Mouse (Mus musculus): ENCODE measurements at regions not wholly inside any gene's neighbourhood (a gene's known extent, or its start where the extent isn't known, plus 50 kb on each side); places are given as distances from the start of the nearest gene placed in this dataset.
A peak's percentile ranks its signal among the peaks of the same experiment; 100 is the strongest.

- Histone ChIP-seq H3K9ac (no peak overlapping the region), H3K27me3 (no peaks in the 10 kb centered on the region), H3K4me2 (no peak overlapping the region), H3K27ac (no peak overlapping the region), H3K9me3 (no peaks in the 10 kb centered on the region), H3K36me3 (replicated peaks) (no peaks in the 10 kb centered on the region), H3K4me1 (no peaks in the 10 kb centered on the region), H3K4me3 (replicated peaks) (no peak overlapping the region)
- no peak for ATAC-seq (ENCODE audit: low FRiP score)
- 75% methylated on average over 3 of the region's 3 CpGs for WGBS
Measured at GRCm38 (mm10) chr6:89215021-89215420, 147.4 kb downstream of the Plxna1 start.

- Histone ChIP-seq H3K36me3 (replicated peaks) (no peaks in the 10 kb centered on the region), H3K4me3 (replicated peaks) (peak overlapping the region; percentile 19), H3K27me3 (peaks cover 5% of the 10 kb centered on the region; the same call in 1 of the 2 replicates), H3K9ac (peak overlapping the region; percentile 40; the same call in 1 of the 2 replicates), H3K4me1 (peaks cover 49% of the 10 kb centered on the region), H3K9me3 (no peaks in the 10 kb centered on the region), H3K27ac (peak overlapping the region; percentile 78), H3K4me2 (peak overlapping the region; percentile 51)
- ATAC-seq (ENCODE audit: low FRiP score) = peak; percentile 62
- 17% methylated on average over 27 of the region's 27 CpGs for WGBS
Measured at GRCm38 (mm10) chr6:89235416-89236075, 126.9 kb downstream of the Plxna1 start.

- no peak for ATAC-seq (ENCODE audit: low FRiP score)
- H3K4me3 ChIP-seq (replicated peaks) = no peak overlapping the region
- 9% methylated on average over 8 of the region's 8 CpGs for WGBS
- H3K36me3 ChIP-seq (replicated peaks) = no peaks in the 10 kb centered on the region
- peaks cover 49% of the 10 kb centered on the region for H3K4me1 ChIP-seq
- peak overlapping the region; percentile 51; the same call in 1 of the 2 replicates for H3K4me2 ChIP-seq
- peaks cover 5% of the 10 kb centered on the region; the same call in 1 of the 2 replicates for H3K27me3 ChIP-seq
- no peak overlapping the region for H3K9ac ChIP-seq
- peak overlapping the region; percentile 78 for H3K27ac ChIP-seq
- H3K9me3 ChIP-seq = no peaks in the 10 kb centered on the region
Measured at GRCm38 (mm10) chr6:89236226-89236625, 126.2 kb downstream of the Plxna1 start.

- Histone ChIP-seq H3K27ac (peak overlapping the region; percentile 78), H3K9me3 (no peaks in the 10 kb centered on the region), H3K4me3 (replicated peaks) (no peak overlapping the region), H3K4me2 (no peak overlapping the region), H3K27me3 (peaks cover 5% of the 10 kb centered on the region; the same call in 1 of the 2 replicates), H3K4me1 (peaks cover 51% of the 10 kb centered on the region), H3K36me3 (replicated peaks) (no peaks in the 10 kb centered on the region), H3K9ac (no peak overlapping the region)
- 85% methylated on average over 10 of the region's 10 CpGs for WGBS
- ATAC-seq (ENCODE audit: low FRiP score) = peak; percentile 41
Measured at GRCm38 (mm10) chr6:89236892-89237646, 125.4 kb downstream of the Plxna1 start.

GRCm38 (mm10) chr6:89238871-89239270 lies 123.5 kb downstream of the Plxna1 start:
- Histone ChIP-seq H3K9me3 (no peaks in the 10 kb centered on the region), H3K27me3 (peaks cover 5% of the 10 kb centered on the region; the same call in 1 of the 2 replicates), H3K4me3 (replicated peaks) (no peak overlapping the region), H3K27ac (no peak overlapping the region), H3K4me2 (no peak overlapping the region), H3K4me1 (peaks cover 63% of the 10 kb centered on the region), H3K9ac (no peak overlapping the region), H3K36me3 (replicated peaks) (no peaks in the 10 kb centered on the region)
- 61% methylated on average over 14 of the region's 14 CpGs for WGBS
- no peak for ATAC-seq (ENCODE audit: low FRiP score)

GRCm38 (mm10) chr6:89239511-89239910 lies 122.9 kb downstream of the Plxna1 start:
- no peaks in the 10 kb centered on the region for H3K9me3 ChIP-seq
- 49% methylated on average over 8 of the region's 8 CpGs for WGBS
- H3K4me3 ChIP-seq (replicated peaks) = no peak overlapping the region
- peaks cover 63% of the 10 kb centered on the region for H3K4me1 ChIP-seq
- H3K27me3 ChIP-seq = peaks cover 3% of the 10 kb centered on the region; the same call in 1 of the 2 replicates
- H3K36me3 ChIP-seq (replicated peaks) = no peaks in the 10 kb centered on the region
- H3K4me2 ChIP-seq = no peak overlapping the region
- H3K9ac ChIP-seq = no peak overlapping the region
- H3K27ac ChIP-seq = no peak overlapping the region
- no peak for ATAC-seq (ENCODE audit: low FRiP score)

- Histone ChIP-seq H3K4me3 (replicated peaks) (no peak overlapping the region), H3K9me3 (no peaks in the 10 kb centered on the region), H3K27me3 (no peaks in the 10 kb centered on the region), H3K36me3 (replicated peaks) (no peaks in the 10 kb centered on the region), H3K4me2 (no peak overlapping the region), H3K4me1 (peaks cover 66% of the 10 kb centered on the region), H3K27ac (no peak overlapping the region), H3K9ac (no peak overlapping the region)
- no peak for ATAC-seq (ENCODE audit: low FRiP score)
- 37% methylated on average over 4 of the region's 4 CpGs for WGBS
Measured at GRCm38 (mm10) chr6:89240168-89240705, 122.2 kb downstream of the Plxna1 start.

- Histone ChIP-seq H3K4me2 (no peak overlapping the region), H3K4me1 (peaks cover 47% of the 10 kb centered on the region), H3K36me3 (replicated peaks) (no peaks in the 10 kb centered on the region), H3K27me3 (no peaks in the 10 kb centered on the region), H3K27ac (peak overlapping the region; percentile 66), H3K9me3 (no peaks in the 10 kb centered on the region), H3K9ac (no peak overlapping the region), H3K4me3 (replicated peaks) (no peak overlapping the region)
- ATAC-seq (ENCODE audit: low FRiP score) = peak; percentile 80
- 14% methylated on average over 17 of the region's 18 CpGs for WGBS
Measured at GRCm38 (mm10) chr6:89242371-89243288, 119.8 kb downstream of the Plxna1 start.

GRCm38 (mm10) chr6:89245506-89245905 lies 116.9 kb downstream of the Plxna1 start:
- Histone ChIP-seq H3K27ac (no peak overlapping the region), H3K4me2 (no peak overlapping the region), H3K9me3 (no peaks in the 10 kb centered on the region), H3K4me1 (peaks cover 24% of the 10 kb centered on the region), H3K4me3 (replicated peaks) (no peak overlapping the region), H3K9ac (no peak overlapping the region), H3K36me3 (replicated peaks) (no peaks in the 10 kb centered on the region), H3K27me3 (no peaks in the 10 kb centered on the region)
- 42% methylated on average over 8 of the region's 8 CpGs for WGBS
- no peak for ATAC-seq (ENCODE audit: low FRiP score)

- ATAC-seq (ENCODE audit: low FRiP score) = no peak
- no peaks in the 10 kb centered on the region for H3K36me3 ChIP-seq (replicated peaks)
- H3K4me2 ChIP-seq = no peak overlapping the region
- no peak overlapping the region for H3K9ac ChIP-seq
- WGBS = 93% methylated on average over 5 of the region's 5 CpGs
- no peaks in the 10 kb centered on the region for H3K9me3 ChIP-seq
- no peaks in the 10 kb centered on the region for H3K27me3 ChIP-seq
- no peak overlapping the region for H3K27ac ChIP-seq
- no peak overlapping the region for H3K4me3 ChIP-seq (replicated peaks)
- peaks cover 24% of the 10 kb centered on the region for H3K4me1 ChIP-seq
Measured at GRCm38 (mm10) chr6:89246261-89246660, 116.2 kb downstream of the Plxna1 start.

- Histone ChIP-seq H3K4me1 (peaks cover 9% of the 10 kb centered on the region; the same call in 1 of the 2 replicates), H3K27ac (no peak overlapping the region), H3K36me3 (replicated peaks) (no peaks in the 10 kb centered on the region), H3K27me3 (no peaks in the 10 kb centered on the region), H3K4me2 (no peak overlapping the region), H3K4me3 (replicated peaks) (no peak overlapping the region), H3K9ac (no peak overlapping the region), H3K9me3 (no peaks in the 10 kb centered on the region)
- ATAC-seq (ENCODE audit: low FRiP score) = no peak
- 85% methylated on average over 9 of the region's 9 CpGs for WGBS
Measured at GRCm38 (mm10) chr6:89248574-89248973, 113.8 kb downstream of the Plxna1 start.

- H3K4me1 ChIP-seq = peaks cover 9% of the 10 kb centered on the region; the same call in 1 of the 2 replicates
Measured at GRCm38 (mm10) chr6:89249303-89249702, 113.1 kb downstream of the Plxna1 start.

More at GRCm38 (mm10) chr6:89249303-89249702, 113.1 kb downstream of the Plxna1 start:
- Histone ChIP-seq H3K9ac (no peak overlapping the region), H3K9me3 (no peaks in the 10 kb centered on the region), H3K27ac (no peak overlapping the region), H3K36me3 (replicated peaks) (no peaks in the 10 kb centered on the region), H3K4me2 (no peak overlapping the region), H3K27me3 (no peaks in the 10 kb centered on the region), H3K4me3 (replicated peaks) (no peak overlapping the region)
- no peak for ATAC-seq (ENCODE audit: low FRiP score)
- WGBS = 84% methylated on average over 8 of the region's 8 CpGs
